Mouse (Mus musculus): ENCODE results near the gene Msi1.

Gene Msi1

DNA sequence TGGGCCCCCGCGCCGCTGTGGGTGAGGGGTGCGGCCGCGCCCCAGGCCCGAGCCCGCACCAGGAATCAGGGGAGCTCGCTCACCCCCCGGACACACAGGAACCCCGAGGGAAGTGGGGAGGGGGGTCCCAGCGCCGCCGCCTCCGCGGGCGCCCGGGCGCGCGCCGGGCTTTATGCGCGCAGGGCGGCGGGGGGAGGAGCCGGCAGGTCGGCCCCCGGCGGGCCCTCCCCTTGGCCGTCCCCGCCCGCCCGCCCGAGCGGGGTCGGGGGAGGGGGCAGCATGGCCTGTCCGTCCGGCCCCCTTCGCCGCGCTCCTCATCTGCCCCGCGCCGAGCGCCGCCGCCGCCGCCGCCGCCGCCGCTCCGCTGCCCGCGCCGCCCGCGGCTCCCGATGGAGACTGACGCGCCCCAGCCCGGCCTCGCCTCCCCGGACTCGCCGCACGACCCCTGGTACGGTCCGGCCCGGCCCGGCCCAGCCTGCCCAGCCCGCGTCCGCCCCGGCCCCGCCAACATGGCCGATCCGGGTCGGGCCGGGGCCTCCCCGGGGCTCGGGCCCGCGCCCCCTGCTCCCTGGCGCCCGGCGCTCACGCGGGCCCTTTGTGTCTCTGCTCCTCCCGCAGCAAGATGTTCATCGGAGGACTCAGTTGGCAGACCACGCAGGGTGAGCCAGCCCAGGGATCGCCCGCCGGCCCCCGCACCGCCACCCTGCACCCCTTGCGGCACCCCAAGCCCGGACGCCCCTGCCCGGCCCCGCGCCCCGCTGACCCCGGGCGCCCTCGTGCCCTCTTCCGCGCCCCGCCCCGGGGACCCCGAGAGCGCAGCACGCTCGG is at the start of gene Msi1:
TSS of gene Msi1 (plus strand) at position 241 of the 828 bp plus-strand sequence.
- DNase-seq (ENCODE audit: low read depth, low spot score), result peak; percentile 25

DNA sequence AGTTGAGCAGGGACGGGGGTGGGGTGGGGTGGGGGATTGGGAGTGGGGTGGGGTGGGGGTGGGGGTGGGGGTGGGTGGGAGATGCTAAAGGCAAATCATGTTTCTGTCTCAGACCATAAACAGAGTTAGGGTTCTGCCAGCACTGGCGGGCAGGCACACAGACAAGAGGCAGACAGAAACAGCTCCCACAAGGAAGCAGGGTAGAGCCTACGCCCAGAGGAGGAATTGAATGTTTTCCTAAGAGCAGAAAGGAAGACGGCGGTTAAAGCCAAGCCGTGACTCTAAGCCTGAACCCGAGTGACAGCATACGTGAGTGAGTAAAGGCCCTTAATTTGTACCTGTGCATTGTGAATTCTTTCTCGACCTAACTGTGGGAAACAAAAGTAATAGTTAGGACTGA is 37.5 kb upstream of the Msi1 start:
- no peak for DNase-seq (ENCODE audit: low read depth, low spot score)

DNA sequence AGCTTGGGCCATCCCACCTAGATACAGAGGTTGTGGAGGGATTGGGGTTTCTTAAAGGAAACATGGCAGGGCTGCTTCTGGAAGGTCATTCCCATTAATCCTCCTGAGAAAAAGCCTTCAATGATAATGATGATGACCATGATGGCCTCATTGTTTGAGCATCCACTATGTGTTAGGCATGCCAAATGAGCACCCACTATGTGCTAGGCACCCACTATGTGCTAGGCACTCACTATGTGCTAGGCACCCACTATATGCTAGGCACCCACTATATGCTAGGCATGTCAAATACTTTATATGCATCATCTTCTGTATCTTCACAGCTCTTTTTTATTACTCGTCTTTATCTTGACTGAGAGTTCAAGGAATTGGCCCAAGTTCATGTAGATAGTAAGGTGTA is 36.4 kb upstream of the Msi1 start:
- DNase-seq (ENCODE audit: low read depth, low spot score), result no peak

DNA sequence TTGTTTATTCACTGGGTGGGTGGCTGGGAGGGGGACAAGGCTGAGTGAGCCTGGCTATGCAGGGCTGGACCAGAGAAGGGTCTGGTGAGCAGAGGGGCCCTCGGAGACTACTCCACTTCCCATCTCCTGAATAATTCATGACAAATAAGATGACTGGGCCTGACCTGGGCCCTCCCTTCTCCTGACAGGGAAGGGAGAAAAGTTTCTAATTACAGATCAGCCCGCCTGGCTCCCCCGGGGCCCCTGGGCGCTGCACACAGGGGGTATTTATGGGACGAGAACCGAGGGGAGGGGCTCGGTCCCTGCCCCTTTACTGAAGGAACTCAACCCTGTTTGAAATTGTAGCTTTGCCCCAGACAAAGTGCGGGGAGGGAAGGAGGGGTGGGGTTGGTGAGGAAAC is 35.2 kb upstream of the Msi1 start:
- no peak for DNase-seq (ENCODE audit: low read depth, low spot score)

DNA sequence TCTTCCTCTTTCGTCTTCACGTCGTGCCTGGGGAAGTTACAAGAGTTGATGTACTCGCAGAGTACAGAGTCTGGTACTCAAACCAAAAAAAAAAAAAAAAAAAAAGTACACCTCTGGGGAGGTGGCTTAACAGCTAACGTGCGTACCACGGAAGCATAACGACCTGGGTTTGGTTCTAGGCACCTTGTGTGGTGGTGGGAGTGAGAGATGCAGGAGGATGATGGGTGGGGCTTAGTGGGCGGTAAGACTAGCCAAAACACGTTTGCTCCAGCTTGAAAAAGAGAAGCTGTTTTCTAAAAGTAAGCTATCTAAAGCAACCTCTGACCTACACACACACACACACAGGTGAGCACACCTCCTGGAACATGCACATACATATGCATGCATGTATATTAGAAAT is 34.6 kb upstream of the Msi1 start:
- DNase-seq (ENCODE audit: low read depth, low spot score), result peak; percentile 32

DNA sequence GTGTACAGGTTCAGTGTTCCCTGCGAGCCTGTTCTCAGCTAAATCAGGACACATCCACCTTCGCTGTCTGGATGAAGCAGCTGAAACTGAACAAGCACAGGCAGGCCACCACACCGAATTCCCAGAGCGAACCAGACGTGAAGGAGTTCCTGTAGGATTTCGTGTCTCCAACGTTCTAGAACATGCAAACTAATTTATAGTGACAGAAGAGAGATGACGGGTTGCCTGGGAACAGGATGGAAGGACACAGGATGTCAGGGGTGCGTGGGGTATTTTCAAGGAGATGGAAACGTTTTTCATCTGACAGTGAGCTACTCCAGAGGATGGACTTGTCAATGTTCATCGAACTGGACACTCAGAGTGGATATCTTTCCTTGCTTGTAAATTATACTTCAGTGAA is 32.7 kb upstream of the Msi1 start:
- no peak for DNase-seq (ENCODE audit: low read depth, low spot score)

DNA sequence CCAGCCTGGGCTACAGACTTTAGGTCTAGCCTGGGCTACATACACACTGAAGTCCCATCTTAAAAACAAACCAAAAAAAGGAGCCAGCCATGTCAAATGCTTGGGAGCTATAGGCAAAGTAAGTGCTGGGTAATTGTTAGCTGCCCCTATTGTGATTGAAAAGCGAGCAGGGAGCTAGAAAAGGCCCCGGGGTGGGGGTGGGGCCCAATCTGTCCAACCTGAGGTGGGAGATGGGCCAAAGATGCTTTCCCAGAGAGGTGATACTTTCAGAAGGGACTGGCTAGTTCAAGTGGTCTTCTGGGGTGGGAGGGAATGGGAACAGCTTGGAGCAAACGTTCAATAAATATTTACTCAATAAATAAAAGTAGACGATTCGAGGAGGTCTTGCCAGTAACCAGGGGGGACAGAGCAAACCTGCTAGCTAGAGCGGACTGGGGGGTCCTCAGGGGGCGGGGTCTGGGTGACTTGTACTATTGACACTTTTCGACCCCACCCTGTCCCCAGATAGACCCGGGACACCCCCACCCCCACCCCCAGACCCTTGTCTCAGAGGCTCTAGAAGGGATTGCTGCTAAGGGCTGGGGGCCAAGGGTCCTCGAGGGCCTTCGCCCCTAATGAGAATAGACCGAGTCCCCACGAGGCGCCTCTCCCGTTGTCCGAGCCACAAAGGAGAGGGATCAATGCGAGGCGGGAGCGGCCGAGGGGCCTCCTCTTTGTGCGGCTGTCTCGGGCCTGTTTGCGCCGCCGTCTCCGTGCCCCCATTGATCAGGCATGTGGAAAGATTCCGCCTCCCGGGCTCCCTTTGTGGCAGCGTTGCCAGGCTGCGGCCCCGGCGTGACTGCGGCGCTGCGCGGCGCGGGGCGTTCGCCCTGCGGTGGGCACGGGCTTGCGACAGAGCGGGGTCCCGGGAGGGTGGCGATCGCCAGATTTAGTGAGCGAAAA is 31.3 kb upstream of the Msi1 start:
- DNase-seq (ENCODE audit: low read depth, low spot score), result peak; percentile 46

DNA sequence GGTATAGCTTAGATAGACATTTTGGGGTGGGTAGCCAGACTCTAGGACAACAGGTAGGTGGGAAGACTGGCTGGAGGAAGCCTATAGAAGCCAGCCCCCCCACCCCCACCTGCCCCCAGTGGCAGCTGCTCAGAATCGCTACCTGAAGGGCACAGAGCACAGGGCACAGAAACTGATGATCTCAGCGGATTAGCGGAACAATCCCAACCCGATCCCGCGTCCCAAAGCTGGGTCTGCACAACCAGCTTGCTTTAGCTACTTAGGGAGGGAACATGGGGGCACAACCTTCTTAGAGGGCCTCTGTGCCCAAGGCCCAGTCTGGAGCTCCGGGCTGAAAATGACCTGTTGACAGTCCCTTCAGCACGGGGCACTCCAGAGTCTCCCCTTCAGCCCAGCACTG is 27.3 kb upstream of the Msi1 start:
- DNase-seq (ENCODE audit: low read depth, low spot score), result no peak

DNA sequence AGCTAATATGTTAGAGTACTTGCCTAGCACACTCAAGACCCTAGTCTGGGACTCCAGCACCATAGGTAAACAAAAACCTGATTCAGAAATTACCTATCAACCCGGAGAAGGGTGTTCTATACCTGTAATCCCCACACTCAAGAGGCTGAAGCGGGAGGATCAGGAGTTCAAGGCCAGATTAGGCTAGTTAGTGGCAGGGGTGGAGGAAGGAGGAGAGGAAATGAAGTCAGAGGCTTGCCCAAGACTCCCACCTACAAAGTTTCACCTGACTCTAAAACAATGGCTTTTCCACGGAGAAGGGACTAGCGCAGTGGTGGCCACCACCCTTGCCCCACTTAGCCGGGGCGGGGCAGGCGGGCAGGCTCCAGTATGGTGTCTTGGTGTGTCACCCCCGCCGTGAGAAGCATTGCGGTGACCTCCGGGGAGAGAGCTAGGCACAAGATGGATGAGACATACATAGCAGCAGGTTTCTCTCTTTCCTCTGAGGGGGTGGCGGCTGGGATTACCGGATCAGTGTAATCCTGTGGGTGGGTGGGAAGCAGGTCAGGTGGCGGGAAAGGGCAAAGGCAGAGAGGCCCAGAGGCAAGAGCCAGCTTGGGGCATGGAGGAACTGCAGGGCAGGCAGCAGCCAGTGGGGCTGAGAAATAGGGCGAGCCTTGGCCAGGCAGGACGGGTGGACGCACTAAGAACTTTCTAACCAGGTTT is 25.8 kb upstream of the Msi1 start:
- DNase-seq (ENCODE audit: low read depth, low spot score), result peak; percentile 50

DNA sequence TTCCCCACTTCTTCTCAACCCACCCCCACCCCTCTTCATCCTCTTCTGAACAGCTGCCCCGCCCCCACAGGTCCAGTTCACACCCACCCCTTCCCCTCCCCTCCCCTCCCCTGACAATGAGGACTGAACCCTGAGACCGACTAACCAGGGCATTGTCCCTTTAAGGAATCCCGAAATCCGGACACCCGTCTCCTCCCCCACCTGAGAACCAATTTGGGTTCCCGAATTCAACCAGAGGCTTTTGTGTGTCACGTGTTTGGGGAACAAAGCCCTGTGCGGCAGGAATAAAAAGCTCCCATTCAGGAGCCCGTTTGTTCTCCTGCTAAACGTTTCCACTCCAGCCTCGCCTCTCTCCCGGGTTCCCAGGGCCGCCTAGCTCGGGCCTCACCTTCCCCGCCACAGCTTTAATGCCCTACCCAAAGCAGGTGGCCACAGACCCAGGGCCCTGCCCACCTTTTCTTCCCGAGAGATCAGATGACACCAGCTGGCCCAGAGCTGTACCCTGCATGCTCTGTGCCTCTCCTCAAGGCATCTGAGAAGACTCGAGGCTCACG is 25.1 kb upstream of the Msi1 start:
- peak; percentile 97 for DNase-seq (ENCODE audit: low read depth, low spot score)

DNA sequence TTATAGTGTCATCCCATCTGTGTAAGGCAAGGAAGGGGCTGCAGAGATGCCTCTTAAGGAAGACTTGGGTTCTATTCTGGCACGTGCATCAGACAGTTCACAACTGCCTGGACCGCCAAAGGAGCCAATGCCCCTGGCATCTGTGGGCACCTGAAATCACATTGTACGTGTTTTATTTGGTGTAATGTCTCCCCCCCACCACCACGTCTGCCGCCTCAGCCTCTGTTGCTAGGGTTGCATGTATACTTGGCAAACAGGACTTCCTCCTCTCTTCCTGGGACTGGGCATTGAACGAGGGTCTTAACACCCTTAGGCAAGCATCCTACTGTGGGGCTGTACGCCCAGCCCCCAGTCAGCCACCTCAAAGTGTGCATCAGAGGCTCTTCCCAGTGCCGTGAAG is 24.2 kb upstream of the Msi1 start:
- no peak for DNase-seq (ENCODE audit: low read depth, low spot score)

DNA sequence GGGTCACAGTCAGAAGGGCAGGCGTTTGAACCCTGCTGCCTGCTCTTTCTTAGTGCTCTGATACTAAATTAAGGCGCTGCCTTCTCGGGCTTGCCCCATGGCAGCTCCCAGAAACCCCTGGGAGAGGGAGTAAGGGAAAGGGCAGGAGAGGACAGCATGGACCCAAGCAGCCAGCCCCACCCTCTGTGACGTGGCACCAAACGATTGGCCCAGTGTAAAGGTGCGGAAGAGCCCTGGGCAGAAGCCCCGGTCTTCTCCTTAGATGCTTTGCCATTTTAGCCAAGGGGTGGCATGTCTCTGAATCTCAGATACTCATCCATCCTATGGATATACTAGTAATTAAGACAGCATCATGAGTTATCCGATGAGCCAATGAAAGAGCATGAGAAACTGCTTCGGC is 21.3 kb upstream of the Msi1 start:
- DNase-seq (ENCODE audit: low read depth, low spot score), result peak; percentile 48

DNA sequence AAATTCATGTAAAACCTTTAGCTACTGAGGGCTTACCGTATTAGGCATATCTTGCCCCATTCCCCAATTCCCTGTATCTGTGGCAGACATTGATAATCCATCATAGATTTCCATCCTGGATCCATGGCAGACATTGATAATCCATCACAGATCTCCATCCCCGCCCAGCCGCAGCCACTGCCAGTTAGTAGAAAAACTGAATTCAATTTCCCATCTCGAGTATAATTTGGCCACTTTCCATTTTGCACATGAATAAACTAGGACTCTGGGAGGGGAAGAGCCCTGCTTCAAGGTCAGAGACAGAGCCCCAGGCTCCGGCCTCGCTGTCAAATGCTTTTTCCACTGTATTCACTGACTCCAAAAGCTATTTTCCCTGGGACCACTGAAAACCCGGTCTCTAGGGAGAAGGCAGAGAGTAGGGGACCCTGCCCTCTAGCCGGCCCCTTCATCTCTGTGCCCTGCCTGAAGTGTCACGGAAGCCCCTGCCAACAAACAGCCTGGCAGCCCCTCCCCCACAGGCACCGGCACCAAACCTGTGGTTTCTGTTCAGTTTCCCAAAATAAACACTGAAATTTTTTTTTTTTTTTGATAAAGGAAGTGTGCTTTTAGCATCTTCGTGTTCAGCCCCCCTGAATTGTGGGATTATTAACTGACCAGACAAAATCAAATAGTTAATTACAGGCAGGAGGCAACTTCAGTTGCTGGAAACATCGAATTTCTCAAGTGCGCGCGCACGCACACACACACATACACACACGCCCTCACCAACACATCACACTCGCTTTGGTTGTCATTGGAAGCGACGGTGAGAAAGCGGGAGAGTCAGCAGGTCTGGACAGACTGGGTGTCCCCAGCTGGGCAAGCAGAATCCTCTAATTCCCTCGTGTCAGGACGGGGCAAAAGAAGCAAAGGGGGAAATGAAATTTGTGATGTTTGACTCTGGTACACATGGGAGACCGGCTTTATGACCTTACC is 14.0 kb upstream of the Msi1 start:
- peak; percentile 69 for DNase-seq (ENCODE audit: low read depth, low spot score)

DNA sequence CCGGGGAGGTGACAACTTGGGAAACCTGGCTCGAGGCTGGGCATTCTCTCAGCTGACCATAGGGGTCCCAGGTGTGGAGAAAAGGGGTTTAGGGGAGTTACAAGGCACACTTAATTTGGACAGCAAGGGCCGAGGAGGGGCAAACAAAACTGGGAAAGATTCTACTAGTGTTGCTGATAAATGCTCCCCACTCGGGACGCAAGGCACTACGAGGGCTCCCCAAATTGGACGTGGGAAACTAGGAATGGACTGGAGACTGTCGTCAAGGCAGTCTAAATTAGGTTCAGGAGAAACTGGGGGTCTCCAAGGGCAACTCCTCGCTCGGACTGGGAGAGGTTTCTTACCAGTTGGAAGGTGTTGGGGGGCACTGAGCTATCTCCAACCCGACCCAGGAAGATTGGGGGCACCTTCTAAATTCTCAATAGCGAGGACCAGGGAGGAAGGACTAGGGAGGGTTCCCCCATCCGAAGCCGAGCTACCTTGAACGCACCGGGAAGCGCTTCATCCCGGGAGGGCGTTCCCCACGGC is 504 bp upstream of the Msi1 start:
- peak; percentile 34 for DNase-seq (ENCODE audit: low read depth, low spot score)

DNA sequence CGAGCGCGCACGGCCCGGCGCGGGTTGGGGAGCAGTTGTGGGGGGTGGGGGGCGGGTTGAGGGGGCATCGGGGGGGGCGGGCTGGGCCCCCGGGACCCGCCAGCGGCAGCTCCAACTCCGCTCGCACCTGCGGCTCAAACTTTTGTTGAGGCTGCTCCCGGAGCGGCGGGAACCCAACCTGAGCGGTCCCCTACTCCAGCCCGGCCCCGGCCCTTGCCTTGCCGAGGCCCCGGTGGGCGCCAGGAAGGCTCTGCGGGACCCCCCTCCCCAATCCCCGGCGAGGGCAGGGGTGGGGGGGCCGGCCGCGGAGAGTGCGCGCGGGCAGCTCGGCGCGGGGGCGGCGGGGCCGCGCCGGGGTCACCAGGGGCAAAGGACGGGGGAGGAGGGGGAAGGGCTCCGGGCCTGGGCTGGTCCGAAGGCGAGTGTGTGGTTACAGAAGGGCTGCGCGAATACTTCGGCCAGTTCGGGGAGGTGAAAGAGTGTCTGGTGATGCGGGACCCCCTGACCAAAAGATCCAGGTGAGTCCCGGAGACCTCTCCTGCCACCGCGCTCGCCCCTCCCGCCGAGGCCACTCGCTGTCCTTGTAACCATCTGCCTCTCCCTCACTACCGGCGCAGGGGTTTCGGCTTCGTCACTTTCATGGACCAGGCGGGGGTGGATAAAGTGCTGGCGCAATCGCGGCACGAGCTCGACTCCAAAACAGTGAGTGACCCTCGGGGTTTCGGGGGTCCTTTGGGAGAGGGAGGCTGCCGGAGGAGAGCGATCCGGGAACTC is 975 bp downstream of the Msi1 start:
- DNase-seq (ENCODE audit: low read depth, low spot score), result peak; percentile 37

DNA sequence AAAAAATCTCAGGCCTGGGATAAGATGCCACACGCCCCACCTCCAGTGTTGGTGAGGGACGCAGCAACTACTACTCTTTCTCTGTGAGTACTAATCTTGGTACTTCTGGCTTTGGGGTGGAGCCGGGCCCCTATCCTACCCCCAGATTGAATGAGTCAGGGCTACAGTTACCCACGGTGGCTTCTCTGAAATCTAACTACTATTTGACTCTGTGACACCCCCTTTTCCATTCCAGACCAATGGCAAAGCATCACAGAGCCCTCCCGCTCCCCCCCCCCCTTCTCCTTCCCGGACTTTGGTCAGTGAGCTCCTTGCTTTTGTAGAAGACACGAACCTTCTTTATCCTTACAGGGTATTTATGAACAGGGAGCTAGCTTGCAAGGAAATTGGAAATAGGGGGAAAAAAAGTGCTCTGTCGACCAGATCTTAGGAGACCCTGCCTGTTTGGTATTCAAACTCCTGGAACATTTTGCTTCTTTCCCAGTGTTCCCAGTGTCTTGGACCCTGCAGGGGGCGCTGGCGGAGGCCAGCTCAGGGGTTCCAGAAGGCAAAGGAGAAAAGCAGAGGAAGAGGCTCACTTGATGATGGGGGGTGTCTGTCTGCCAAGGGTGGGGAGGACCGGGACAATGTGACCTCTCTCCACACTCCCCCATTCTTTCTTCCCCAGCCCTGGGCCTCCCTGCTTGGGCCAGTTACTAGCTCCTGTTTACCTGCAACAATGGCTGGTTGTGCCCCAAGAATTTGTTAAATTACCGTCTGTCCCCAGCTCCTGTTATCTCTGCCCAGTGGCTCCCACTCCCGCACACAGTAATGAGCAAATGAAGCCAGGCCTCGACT is 1.9 kb downstream of the Msi1 start:
- DNase-seq (ENCODE audit: low read depth, low spot score), result peak; percentile 63

DNA sequence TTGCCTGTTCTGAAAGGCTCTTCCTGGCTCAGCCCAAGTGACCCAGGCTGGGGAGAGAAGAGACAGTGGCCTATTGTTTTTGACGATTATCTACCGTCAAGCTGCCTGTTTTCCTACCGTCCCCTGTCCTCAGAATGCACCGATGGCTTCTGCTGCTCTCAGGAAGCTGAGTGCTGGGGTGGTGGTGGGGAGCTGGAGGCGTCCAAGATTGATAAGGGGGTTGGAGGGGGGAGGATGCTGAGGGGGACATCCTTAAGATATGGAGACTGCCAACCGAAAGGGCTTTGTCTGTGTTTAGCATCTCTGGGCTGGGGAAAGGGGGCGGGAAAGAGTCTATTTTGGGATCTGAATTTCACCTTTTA is 2.5 kb downstream of the Msi1 start:
- DNase-seq (ENCODE audit: low read depth, low spot score), result no peak

DNA sequence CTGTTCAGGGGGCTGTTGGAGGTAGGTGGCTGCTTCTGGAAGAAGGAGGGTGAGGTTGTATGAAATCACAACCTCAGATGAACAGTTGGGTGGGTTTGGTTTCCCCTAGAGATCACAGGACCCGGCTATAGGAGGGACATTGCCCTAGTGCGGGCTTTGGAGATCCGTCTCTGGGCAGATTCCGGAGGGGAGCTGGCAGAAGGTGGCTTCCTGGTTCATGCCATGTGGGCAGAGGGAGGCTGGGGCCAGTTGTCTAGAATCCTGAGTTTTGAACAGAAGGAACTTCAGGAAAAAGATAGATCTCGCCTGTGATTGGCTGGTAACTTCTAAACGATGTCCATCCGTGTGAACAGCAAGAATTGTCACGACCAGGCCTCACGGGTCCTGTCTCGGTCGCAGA is 3.0 kb downstream of the Msi1 start:
- DNase-seq (ENCODE audit: low read depth, low spot score), result no peak

DNA sequence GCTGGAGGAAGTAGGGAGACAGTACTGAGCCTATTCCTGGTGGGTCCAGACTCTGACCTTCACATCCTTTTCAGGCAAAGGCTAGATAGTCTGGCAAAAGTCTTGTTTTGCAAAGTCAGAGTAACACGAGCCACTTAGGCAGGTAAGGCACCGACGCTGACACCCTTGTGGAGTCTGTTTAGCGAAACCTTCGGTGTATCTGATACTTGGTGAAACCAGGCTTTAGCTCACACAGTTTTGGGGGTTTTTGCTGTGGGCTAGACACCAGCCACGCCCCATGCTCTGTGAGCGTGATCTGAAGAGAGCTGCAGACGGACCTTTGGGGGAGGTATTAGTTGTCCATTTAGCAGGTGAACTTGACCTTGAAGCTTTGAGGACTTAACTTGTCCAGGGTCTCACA is 3.8 kb downstream of the Msi1 start:
- DNase-seq (ENCODE audit: low read depth, low spot score), result no peak

All from R1 (cell line).